Mouse (Mus musculus): ENCODE data around the gene Ntan1.
"Not testable (repeated sequence)": the region's sequence is repeated elsewhere in the genome, so short reads cannot be mapped to it uniquely, and the experiment has no call there.

Ntan1 gene

DNA sequence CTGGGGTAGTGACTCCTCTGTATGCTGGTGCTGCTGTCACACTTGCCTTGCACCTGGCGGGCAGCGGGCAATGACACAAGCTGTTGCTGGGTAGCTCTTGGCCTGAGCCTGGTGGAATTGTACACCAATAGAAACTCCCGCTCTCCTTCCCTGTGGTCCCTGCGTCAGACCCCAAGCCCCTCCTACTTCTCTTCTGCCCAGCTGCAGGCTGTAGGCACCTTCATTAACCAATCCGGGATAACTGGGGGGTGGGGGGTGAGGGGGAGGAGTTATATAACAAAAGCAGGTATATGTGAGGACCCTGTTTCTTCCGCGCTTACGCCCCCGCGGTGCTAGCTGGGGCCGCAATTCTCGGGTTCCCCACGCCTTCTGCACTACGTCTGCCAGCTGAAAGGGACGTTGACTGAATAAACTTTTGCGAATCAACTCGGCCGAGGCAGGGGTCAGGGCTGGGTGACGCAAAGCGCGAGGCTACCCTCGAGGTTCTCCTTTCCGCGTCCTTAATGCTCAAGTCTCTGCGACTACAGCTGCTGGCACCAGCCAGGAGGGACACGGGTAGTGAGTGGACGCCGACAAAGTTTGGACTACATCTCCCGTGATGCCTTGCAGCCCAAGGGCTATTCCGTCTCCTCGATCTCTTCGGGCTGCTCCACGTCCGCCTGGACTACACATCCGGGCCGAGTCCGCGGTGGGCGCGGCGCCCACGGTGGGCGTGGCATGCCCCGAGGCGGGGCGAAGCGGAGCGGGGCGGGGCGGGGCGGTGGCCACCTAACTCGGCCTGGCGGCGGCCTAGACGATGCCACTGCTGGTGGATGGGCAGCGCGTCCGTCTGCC, at the start of gene Ntan1:
Ntan1 (plus strand) TSS at position 286 of the 834 bp plus-strand sequence.
- DNase-seq = peak; percentile 96

DNA sequence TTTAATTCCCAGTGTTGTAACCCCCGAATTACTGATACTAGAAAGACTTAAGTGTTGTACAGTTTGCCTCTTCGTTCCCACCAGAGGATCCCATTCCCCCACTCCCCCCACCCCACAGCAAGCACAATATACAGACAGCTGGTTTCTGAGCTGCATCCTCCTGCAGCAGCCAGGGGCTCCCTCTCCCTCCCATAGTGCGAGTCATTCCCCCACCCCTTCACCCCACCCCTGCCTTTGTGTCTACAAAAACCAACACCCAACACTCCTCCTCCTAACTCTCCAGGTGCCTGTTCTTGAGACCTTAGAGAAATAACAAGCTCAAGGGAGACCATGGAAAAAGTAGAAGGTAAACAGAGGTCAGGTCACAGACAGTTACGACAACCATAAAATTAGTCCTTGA, 47.0 kb upstream of the Ntan1 start:
- not testable (repeated sequence) for DNase-seq

DNA sequence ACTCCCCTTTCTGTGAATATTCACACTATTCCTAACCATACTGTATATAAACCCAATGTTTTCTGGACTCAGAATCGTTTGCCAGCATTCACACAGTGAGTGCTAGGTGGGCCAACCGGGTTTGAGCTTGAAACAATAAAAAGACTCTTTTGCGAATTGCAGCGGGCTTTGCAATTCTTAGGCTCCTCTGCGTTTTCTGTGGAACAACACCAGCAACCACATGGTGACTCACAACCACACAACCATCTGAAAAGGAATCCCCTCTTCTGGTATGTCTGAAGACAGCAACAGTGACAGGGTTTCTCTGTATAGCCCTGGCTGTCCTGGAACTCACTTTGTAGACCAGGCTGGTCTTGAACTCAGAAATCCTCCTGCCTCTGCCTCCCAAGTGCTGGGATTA, 46.6 kb upstream of the Ntan1 start:
- DNase-seq = not testable (repeated sequence)

DNA sequence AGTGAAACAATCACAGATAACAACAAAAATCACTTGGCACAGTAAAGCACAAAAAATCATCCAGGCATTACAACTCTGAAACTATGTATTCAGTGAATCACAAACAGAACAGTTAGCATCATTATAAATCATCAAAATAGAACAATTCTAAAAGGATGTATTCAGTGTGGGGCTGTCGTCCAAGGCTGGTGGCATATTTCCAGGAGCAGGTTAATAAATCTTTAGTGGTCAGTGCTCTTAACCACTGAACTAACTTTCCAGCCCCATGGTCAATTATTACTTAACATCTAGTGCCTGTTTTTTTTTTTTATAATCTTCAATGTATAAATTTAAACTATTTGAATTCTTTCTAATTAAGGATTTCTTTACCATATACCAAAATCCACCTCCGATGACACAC, 44.6 kb upstream of the Ntan1 start:
- peak; percentile 57 for DNase-seq

DNA sequence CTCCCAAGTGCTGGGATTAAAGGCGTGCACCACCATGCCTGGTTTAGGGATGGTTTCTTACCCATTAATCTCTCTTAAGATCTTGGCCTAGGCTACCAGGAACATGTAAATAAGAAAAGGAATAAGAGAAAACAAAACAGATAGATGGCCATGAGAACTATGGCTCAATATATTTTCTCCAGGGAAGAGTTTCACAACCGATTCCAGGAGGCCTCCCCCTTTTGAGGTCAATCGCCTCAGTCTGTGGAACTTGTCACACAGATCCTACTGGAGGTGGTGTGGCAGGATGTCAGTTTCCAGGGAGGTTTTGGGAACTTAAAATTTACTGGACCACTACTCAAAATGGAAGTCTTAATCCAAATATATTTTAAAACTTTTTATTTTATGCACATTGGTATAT, 44.0 kb upstream of the Ntan1 start:
- DNase-seq = not testable (repeated sequence)

DNA sequence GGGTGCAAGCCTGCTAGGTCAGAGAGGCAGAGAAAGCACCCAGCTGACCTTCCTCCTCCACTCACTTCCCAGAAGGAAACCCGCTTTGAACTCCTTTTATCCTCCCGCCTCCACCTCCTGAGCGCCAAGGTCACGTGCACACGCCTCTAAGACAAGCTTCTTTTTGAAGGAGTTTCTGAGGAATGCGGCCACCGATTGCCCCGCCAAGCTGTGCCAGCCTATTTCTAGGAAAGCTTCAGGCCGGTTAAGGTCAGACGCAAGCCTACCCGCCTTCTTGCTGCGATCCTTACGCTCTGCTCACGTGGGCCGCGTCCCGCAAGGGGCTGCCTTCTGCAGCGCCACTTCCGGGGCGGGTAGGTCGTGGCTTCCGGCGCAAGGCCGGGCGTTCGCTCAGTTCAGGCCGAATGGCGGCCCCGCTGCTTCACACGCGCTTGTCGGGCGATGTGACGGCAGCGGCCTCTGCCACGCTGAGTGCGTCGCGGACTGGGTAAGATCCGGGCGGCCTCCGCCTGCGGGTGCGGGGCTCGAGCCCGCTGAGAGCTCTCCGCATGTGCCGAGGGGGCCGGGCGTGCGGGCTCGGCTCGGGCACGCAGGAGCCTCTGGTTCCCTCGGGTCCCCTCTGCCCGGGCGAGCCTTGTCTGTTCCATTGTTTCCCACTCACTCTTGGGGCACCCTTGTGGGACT, 38.1 kb upstream of the Ntan1 start, which contains the start of gene Rrn3:
Rrn3 (plus strand) TSS at position 356 of the 684 bp plus-strand sequence.
- DNase-seq = peak; percentile 93

DNA sequence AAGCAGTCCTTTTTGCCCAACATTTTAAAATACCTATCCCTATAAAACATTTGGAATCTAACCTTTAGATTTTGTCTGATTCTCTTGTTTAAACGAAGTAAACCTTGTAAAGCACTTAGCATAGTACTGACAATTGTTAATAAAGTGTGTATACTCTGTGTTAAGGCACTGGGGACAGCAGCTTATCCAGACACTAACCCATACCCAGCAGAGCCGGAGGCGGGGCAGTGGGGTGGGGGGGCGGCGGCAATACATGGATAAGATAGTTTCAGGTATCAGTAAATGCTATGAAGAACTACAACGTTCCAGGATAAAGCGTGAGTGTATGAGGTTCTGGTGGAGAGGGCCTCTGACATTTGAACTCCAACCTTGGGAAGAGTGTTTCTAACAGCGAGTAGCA, 37.4 kb upstream of the Ntan1 start:
- no peak for DNase-seq

DNA sequence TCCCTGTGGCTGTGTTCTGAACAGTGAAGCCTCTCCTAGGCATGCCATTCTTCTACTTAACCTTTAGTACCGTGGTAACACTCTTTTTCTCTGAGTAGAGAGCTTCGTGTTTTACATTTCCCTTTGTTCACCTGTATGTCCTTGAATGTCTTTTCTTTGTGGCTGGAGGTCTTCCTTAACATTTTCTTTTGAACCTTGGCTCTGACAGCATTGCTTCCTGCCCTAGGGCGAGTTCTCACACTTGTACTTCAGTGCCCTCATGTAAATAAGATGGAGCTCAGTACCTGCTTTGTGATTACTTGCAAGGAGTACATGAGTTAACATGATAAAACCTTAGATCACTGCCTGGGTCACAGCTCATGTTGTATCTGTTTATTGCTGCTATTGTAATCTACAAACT, 32.7 kb upstream of the Ntan1 start:
- DNase-seq = no peak

DNA sequence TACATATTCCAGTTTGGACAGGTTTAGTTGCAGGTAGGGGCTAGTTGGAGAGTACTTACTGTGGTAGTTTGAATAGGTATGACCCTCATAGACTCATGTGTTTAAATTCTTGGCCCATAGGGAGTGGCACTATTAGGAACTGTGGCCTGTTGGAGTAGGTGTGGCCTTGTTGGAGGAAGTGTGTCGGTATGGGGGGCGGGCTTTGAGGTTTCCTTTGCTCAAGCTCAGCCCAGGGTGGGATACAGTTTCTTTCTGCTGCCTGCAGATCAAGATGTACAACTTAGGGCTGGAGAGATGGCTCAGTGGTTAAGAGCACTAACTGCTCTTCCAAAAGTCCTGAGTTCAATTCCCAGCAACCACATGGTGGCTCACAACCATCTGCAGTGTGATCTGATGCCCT, 25.2 kb upstream of the Ntan1 start:
- not testable (repeated sequence) for DNase-seq

DNA sequence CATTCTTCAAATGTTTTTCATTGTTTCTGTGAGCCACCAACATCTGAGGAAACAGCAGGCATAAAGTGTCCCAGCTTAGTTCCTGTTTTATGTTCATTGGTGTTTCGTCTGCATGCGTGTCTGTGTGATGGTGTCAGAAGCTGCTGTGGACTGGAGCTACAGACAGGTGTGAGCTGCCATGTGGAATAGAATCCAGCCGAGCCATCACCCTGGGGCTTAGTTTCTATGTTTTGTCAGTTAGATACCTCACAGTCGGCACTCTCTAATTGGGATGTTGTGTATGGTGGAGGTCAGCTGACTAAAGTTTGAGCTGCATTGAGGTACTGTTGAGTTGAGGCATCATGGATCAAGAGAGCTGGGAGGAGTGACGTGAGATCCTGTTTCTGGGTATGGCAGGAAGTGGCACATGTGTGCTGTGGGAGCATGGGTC, 21.9 kb upstream of the Ntan1 start:
- no peak for DNase-seq

DNA sequence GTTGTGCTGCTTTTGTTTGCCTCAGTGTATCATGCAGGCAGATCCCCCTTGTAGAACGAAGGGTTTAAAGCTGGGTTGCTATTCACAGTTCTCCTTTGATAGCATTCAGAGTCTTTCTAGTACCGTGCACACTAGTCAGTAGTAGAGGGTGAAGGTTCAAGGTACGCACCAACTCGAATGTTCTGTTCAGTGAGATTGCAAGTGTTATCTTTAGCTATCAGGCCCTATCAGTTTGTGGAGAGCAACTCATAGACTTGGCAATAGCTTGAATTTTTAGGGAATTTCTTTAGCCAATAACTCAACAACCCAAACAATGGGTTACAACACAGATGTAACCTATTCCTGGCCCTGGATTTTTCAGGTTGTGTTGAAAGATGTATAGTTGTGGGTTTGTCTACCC, 17.4 kb upstream of the Ntan1 start:
- no peak for DNase-seq

DNA sequence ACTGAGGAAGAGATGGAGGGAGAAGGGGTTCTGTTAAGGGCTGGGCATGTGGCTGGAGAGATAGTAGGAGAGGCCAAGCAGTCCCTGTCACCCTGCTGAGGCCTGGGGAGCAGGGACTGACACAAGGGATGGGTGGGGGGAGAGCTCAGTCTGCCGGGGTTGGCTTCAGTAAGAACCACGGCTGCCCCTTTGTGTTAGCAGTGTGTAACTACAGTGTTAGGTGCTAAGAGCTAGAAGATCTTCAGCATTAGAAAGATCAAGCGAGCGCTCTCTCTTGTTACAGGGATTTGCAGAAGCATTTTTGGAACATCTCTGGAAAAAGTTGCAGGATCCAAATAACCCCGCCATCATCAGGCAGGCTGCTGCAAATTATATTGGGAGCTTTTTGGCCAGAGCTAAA, 14.0 kb upstream of the Ntan1 start:
- no peak for DNase-seq

DNA sequence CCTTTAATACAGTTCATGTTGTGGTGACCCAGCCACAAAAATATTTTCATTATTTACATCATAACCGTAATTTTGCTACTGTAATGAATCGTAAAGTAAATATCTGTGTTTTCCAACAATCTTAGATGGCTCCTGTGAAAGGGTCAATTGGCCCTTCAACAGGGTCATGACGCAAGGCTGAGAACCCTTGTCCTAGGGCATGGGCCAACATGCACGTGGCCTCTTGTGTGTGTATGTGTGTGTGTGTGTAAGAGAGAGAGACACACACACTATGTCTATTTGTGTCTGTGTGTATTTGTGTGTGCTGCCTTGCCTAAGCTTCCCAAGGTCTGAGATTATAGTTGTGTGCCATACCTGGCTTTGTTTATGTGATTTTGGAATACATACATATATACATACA, 11.0 kb upstream of the Ntan1 start:
- no peak for DNase-seq

DNA sequence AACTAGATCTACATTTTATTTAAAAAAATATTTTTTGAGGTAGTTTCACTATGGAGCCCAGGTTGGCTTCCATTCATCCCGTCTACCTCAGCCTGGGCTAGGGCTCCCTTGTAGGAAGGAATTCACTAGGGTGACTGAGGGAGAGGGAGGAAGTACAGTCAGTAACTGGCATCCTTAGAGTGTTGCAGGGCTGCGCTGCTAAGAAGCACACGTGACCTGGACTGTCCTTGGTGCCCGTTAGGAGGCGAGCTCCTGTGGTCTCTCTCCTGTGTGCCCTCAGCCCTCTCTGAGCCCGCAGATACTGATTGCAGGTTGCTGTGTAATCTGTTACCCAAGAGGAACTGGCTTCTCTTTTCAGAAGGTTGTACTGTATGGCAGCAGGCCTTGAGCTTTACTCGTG, 10.2 kb upstream of the Ntan1 start:
- DNase-seq = no peak

DNA sequence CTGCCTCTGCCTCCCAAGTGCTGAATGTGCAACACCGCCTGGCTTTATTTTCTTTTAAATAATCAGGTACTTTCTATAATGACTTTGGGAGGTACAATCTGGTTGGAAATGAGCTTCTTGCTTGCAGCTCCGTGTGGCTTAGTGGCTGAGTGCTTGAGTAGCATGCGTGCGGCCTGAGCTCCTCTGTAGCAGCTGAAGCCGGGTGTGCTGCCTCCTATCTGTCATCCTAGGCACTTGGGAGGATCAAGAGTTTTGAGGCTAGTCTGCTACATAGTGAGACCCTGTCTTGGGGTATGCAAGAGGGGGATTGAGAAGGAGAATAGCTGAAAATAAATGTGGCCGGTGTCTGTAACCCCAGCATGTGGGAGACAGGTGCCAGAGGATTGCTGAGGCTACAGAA, 6.5 kb upstream of the Ntan1 start:
- DNase-seq = no peak

DNA sequence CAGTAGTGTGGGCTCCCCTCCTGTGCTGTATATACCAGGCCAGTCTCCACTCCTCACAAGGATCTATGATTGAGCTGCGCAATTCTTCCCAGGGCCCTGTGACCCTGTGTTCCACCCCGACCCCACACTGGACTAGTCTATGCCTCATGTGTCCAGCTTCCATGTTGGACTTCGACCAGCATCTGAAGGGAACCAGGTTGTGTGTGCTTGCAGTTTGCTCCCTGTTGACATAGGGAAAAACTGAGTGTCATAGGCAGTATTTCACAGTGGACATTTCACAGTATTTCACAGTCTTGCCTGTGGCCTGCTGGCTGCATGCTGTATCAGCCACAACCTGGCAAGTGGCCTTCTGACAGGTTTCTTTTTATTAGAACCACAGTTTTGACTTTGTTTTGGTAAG, 5.4 kb upstream of the Ntan1 start:
- no peak for DNase-seq

DNA sequence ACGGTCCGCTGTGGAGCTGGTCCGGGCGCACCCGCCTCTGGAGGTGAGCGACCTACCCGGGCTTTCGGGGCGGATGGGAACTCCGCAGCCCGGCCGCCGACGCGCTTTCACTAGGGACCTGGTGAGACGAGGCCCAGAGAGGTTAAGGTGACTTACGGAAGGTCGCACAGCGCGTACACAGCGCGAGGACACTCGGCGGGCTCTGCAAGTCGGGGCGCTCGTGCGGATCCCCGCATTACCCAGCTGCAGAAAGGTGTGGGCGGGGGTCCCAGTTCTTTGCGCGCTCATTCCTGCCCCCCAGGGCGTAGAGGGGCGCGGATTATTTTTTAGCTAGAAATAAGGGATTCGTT, 724 bp downstream of the Ntan1 start:
- DNase-seq = no peak

DNA sequence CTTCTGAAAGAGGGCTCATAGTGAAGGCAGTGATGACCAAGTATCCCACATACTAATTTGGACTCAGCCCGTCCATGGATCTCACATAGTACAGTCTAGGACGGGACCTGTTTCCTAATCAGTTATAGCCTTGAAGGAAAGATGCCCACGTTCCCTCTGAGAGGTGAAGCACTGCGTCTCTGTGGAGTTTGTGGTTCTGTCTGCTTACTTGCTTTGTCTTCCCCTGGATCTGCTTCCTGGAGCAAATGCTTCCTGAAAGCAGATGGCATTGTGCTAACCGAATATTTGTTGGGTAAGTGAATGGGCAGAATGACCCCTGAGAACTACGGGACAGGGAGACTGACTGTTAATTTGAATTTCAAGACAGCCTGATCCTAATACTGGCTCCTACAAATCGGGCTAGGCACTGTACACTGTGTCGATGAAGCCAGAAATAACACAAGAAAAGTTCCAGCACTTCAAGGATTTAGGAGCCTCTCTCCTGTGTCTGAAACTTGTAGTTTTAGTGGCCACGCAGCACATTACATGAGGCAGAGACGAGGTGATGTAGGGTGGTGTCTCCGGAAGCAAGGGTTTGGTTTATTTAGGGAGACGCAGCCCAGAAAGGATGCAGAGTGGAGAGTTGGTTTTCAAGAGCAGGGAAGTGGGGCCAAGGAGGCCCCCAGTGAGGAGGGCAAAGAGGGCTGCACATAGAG, 1.3 kb downstream of the Ntan1 start:
- DNase-seq = peak; percentile 13

DNA sequence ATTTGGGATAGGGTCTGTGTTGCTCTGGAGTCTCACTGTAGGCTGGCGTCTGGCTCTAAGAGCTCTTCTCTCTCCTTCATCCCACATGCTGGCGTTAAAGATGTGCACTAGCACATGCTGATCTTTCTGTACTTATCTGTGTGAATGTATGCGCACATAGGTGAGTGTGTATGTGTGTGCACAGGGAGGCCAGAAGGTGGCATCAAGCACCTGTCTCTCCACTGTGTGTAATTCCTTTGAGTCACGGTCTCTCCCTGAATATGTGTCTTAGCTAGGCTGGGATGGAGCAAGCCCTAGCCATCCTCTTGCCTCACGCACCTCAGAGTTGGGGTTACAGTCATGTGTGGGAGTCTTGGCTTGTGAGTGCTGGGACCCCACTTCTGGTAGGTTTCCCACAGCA, 2.1 kb downstream of the Ntan1 start:
- DNase-seq = no peak

DNA sequence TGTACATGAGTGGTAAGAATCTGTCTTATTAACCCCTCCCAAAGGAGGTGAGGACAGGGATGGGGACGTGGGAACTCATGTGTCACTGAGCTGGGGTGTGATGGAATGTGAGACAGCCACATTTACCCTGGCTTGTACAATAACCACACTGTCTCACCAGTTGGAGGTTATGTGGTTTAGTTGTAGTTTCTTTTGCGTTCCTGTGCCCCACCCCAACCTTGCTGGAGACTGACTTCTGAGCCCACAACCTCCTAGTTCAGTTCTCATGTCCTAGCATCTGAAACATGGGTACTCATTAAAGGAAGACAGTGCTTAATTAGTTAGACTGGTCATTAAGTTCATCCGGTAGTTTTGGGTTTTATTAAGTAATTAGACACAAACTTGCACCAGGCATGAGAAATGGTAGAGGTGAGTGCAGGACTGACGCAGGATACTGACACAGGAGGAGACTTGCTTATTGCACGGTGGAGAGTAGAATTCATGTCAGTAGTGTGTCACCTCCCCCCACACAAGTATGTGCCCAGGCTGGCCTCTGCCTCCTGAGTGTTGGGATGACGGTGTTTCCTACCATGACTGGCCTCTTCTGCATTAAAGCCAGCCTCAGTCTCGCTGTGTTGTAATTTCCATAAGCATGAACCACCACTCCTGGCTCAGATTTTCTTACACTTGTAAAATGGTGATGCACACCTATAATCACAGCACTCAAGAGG, 7.3 kb downstream of the Ntan1 start:
- no peak for DNase-seq

DNA sequence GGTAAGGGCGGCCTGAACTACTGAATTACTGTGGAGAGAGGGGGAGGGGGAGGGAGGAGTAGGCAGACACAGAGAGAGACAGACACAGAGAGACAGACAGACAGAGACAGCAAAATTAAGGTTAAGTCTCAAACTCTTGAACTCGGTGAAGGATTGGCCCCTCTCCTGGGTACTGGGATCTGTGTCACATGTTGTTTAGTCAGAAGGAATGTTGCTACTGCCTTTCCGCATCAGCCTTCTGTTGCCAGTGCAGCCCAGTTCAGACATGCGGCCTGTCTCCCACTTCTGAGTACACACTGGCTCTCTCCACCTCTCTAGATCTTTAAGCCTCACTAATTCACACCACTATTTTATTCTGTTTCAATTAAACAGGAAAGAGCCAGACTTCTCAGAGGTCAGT, 7.9 kb downstream of the Ntan1 start:
- DNase-seq = no peak

DNA sequence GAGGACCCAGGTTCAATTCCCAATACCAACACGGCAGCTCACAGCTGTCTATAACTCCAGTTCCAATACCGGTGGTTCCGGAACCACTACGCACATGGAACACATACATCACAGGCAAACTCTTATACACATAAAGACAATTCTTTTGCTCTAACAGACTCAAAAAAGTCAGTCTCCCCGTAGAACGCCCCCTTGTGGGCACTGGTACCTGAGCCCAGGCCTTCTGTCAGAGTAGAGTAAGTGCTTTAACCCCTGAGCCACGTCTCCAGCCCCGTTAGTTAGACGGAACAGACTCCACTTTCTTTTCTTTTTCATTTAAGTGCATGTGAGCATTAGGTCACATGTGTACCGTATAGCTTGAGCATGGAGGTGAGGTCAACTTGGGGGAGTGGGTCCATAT, 11.8 kb downstream of the Ntan1 start:
- DNase-seq = no peak

DNA sequence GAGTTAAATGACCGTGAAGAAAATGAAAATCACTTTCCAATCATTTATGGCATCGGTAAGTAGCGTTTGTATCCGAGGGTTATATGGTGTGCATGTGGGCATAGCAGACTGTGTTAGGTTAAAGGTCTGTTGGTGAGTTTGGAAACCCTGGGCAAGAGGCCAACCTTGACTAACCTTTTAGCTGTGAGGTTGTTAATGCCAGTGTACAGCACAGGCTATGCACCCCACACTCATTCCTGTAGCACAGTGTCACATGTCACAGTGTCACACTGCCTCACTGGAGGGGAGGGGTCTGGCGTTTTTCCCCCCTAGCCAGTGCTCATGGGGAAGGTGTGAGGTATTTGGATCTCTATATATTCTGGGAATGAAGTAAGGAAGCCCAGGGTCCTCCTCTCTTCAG, 13.0 kb downstream of the Ntan1 start:
- DNase-seq = peak; percentile 28

Data from kidney, adult 18-20 months (tissue).